Mouse (Mus musculus): ENCODE results near the gene Thada. TPM values are rescaled to one million over a fixed set of nuclear protein-coding genes. Genes with fewer than 3 reads are reported as not detected.

Thada gene
- polyA plus RNA-seq, 1 experiment from 2014 or later = 7.9 TPM

GRCm38 (mm10) chr17:84282388-84283280 lies 183.4 kb downstream of the Thada start:
- H3K27ac ChIP-seq (replicated peaks) = no peak overlapping the region
- no peak for ATAC-seq (ENCODE audit: insufficient number of reproducible peaks, low FRiP score, low TSS enrichment, low read depth)

GRCm38 (mm10) chr17:84279001-84279400 lies 187.0 kb downstream of the Thada start:
- Histone ChIP-seq H3K4me3 (replicated peaks) (no peak overlapping the region), H3K9me3 (replicated peaks) (no peaks in the 10 kb centered on the region), H3K27ac (replicated peaks) (no peak overlapping the region; the same call in 1 of the 2 replicates), H3K36me3 (no peaks in the 10 kb centered on the region), H3K27me3 (no peaks in the 10 kb centered on the region), H3K4me2 (replicated peaks) (no peak overlapping the region), H3K9ac (no peak overlapping the region), H3K4me1 (peaks cover 10% of the 10 kb centered on the region)
- no peak for ATAC-seq (ENCODE audit: insufficient number of reproducible peaks, low FRiP score, low TSS enrichment, low read depth)
- 62% methylated on average over 8 of the region's 8 CpGs for WGBS

More at GRCm38 (mm10) chr17:84282388-84283280, 183.4 kb downstream of the Thada start:
- H3K36me3 ChIP-seq = no peaks in the 10 kb centered on the region
- H3K4me1 ChIP-seq = peaks cover 4% of the 10 kb centered on the region
- 66% methylated on average over 8 of the region's 8 CpGs for WGBS
- H3K9me3 ChIP-seq (replicated peaks) = no peaks in the 10 kb centered on the region
- no peak overlapping the region for H3K4me2 ChIP-seq (replicated peaks)
- H3K27me3 ChIP-seq = no peaks in the 10 kb centered on the region
- no peak overlapping the region for H3K9ac ChIP-seq
- H3K4me3 ChIP-seq (replicated peaks) = no peak overlapping the region

GRCm38 (mm10) chr17:84278193-84278953 lies 187.6 kb downstream of the Thada start:
- Histone ChIP-seq H3K9ac (no peak overlapping the region), H3K36me3 (no peaks in the 10 kb centered on the region), H3K4me1 (peaks cover 16% of the 10 kb centered on the region), H3K4me3 (replicated peaks) (no peak overlapping the region), H3K27me3 (no peaks in the 10 kb centered on the region), H3K27ac (replicated peaks) (no peak overlapping the region; the same call in 1 of the 2 replicates), H3K4me2 (replicated peaks) (no peak overlapping the region), H3K9me3 (replicated peaks) (no peaks in the 10 kb centered on the region)
- ATAC-seq (ENCODE audit: insufficient number of reproducible peaks, low FRiP score, low TSS enrichment, low read depth) = no peak
- 65% methylated on average over 5 of the region's 5 CpGs for WGBS

GRCm38 (mm10) chr17:84274999-84275398 lies 191.0 kb downstream of the Thada start:
- H3K9me3 ChIP-seq (replicated peaks) = no peaks in the 10 kb centered on the region
- peaks cover 20% of the 10 kb centered on the region for H3K4me1 ChIP-seq
- no peaks in the 10 kb centered on the region for H3K36me3 ChIP-seq
- no peak for ATAC-seq (ENCODE audit: insufficient number of reproducible peaks, low FRiP score, low TSS enrichment, low read depth)
- H3K4me2 ChIP-seq (replicated peaks) = no peak overlapping the region
- 79% methylated on average over 3 of the region's 3 CpGs for WGBS
- H3K9ac ChIP-seq = no peak overlapping the region
- no peak overlapping the region for H3K4me3 ChIP-seq (replicated peaks)
- no peak overlapping the region for H3K27ac ChIP-seq (replicated peaks)
- no peaks in the 10 kb centered on the region for H3K27me3 ChIP-seq

- Histone ChIP-seq H3K4me1 (peaks cover 20% of the 10 kb centered on the region), H3K36me3 (no peaks in the 10 kb centered on the region), H3K27me3 (no peaks in the 10 kb centered on the region), H3K27ac (replicated peaks) (peak overlapping the region; percentile 48), H3K9ac (no peak overlapping the region), H3K9me3 (replicated peaks) (no peaks in the 10 kb centered on the region), H3K4me3 (replicated peaks) (no peak overlapping the region), H3K4me2 (replicated peaks) (no peak overlapping the region)
- no peak; the same call in 1 of the 2 replicates for ATAC-seq (ENCODE audit: insufficient number of reproducible peaks, low FRiP score, low TSS enrichment, low read depth)
- WGBS = 33% methylated on average over 6 of the region's 6 CpGs
Measured at GRCm38 (mm10) chr17:84274163-84274562, 191.8 kb downstream of the Thada start.

- Histone ChIP-seq H3K4me1 (peaks cover 24% of the 10 kb centered on the region), H3K9ac (no peak overlapping the region), H3K36me3 (no peaks in the 10 kb centered on the region), H3K9me3 (replicated peaks) (no peaks in the 10 kb centered on the region), H3K27ac (replicated peaks) (peak overlapping the region; percentile 72), H3K4me3 (replicated peaks) (no peak overlapping the region), H3K27me3 (no peaks in the 10 kb centered on the region), H3K4me2 (replicated peaks) (no peak overlapping the region)
- WGBS = 39% methylated on average over 5 of the region's 5 CpGs
- ATAC-seq (ENCODE audit: insufficient number of reproducible peaks, low FRiP score, low TSS enrichment, low read depth) = peak; percentile 67
Measured at GRCm38 (mm10) chr17:84272557-84273261, 193.3 kb downstream of the Thada start.

- Histone ChIP-seq H3K9me3 (replicated peaks) (no peaks in the 10 kb centered on the region), H3K9ac (no peak overlapping the region), H3K27me3 (no peaks in the 10 kb centered on the region), H3K4me3 (replicated peaks) (no peak overlapping the region), H3K4me1 (peaks cover 24% of the 10 kb centered on the region), H3K27ac (replicated peaks) (no peak overlapping the region; the same call in 1 of the 2 replicates), H3K36me3 (no peaks in the 10 kb centered on the region), H3K4me2 (replicated peaks) (no peak overlapping the region)
- 91% methylated on average over 6 of the region's 6 CpGs for WGBS
- no peak; the same call in 1 of the 2 replicates for ATAC-seq (ENCODE audit: insufficient number of reproducible peaks, low FRiP score, low TSS enrichment, low read depth)
Measured at GRCm38 (mm10) chr17:84271566-84272202, 194.3 kb downstream of the Thada start.

- no peak for ATAC-seq (ENCODE audit: insufficient number of reproducible peaks, low FRiP score, low TSS enrichment, low read depth)
- WGBS = 78% methylated on average over 5 of the region's 5 CpGs
- H3K4me1 ChIP-seq = peaks cover 41% of the 10 kb centered on the region
Measured at GRCm38 (mm10) chr17:84269722-84270121, 196.3 kb downstream of the Thada start.

GRCm38 (mm10) chr17:84268450-84268849 lies 197.6 kb downstream of the Thada start:
- Histone ChIP-seq H3K36me3 (no peaks in the 10 kb centered on the region), H3K27ac (replicated peaks) (0 out of 2 replicates have a peak overlapping the region, but pooled peaks have one; percentile 12), H3K4me3 (replicated peaks) (no peak overlapping the region), H3K4me1 (peaks cover 35% of the 10 kb centered on the region), H3K9ac (no peak overlapping the region), H3K9me3 (replicated peaks) (no peaks in the 10 kb centered on the region), H3K27me3 (no peaks in the 10 kb centered on the region), H3K4me2 (replicated peaks) (no peak overlapping the region)
- WGBS = 61% methylated on average over 3 of the region's 3 CpGs
- no peak for ATAC-seq (ENCODE audit: insufficient number of reproducible peaks, low FRiP score, low TSS enrichment, low read depth)

More at GRCm38 (mm10) chr17:84269722-84270121, 196.3 kb downstream of the Thada start:
- Histone ChIP-seq H3K27me3 (no peaks in the 10 kb centered on the region), H3K27ac (replicated peaks) (no peak overlapping the region), H3K36me3 (no peaks in the 10 kb centered on the region), H3K9me3 (replicated peaks) (no peaks in the 10 kb centered on the region), H3K4me2 (replicated peaks) (no peak overlapping the region), H3K9ac (no peak overlapping the region), H3K4me3 (replicated peaks) (no peak overlapping the region)

- no peak for ATAC-seq (ENCODE audit: insufficient number of reproducible peaks, low FRiP score, low TSS enrichment, low read depth)
- Histone ChIP-seq H3K4me1 (peaks cover 33% of the 10 kb centered on the region), H3K36me3 (no peaks in the 10 kb centered on the region), H3K9me3 (replicated peaks) (no peaks in the 10 kb centered on the region), H3K4me2 (replicated peaks) (no peak overlapping the region), H3K27me3 (no peaks in the 10 kb centered on the region), H3K4me3 (replicated peaks) (no peak overlapping the region), H3K9ac (no peak overlapping the region), H3K27ac (replicated peaks) (no peak overlapping the region)
- WGBS = 90% methylated on average over 6 of the region's 6 CpGs
Measured at GRCm38 (mm10) chr17:84267456-84268074, 198.4 kb downstream of the Thada start.
